Mouse (Mus musculus): ENCODE results near the gene Ccdc39. TPM values are rescaled to one million over a fixed set of nuclear protein-coding genes. Genes with fewer than 3 reads are reported as not detected.

The Ccdc39 gene
- polyA plus RNA-seq, 1 experiment: 0.32 TPM

GRCm38 (mm10) chr3:33850856-33851255, 6.7 kb upstream of the Ccdc39 start:
- WGBS: 91% methylated on average over 4 of the region's 4 CpGs
- TF ChIP-seq CTCF (IDR thresholded peaks at IDR 0.05; ENCODE audit: borderline replicate concordance, control insufficient read depth, extremely low read depth, insufficient read depth, low read length, poor library complexity): no peak
- no peak for TF ChIP-seq POLR2A (IDR thresholded peaks at IDR 0.05; ENCODE audit: control insufficient read depth, extremely low read depth, insufficient read depth, low read length, poor library complexity)

DNA sequence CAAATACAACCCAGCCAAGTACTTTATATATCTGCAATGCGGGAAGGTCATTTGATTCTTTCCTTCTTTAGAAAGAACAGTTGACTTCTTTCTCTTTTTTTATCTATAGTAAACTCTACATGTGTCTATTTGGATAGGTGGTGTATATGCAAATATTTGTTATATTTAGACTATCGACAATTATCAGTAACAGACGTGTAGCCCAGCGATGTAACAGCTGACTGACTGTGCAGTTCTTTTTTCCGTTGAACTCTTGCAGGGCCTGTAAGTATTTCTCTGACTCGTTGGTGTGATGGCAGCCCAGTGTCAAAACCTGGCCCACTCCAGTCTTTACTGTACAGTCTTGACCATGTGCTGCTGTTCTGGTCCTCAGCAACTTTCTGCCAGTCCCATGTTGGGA, 2.5 kb upstream of the Ccdc39 start:
- DNase-seq: no peak
- 87% methylated on average over 6 of the region's 6 CpGs for WGBS

More at GRCm38 (mm10) chr3:33850856-33851255, 6.7 kb upstream of the Ccdc39 start:
- no peak overlapping the region for H3K27ac ChIP-seq (ENCODE audit: control insufficient read depth, insufficient read depth, low read length)
- H3K4me1 ChIP-seq (replicated peaks; ENCODE audit: control insufficient read depth, insufficient read depth, low read length): no peaks in the 10 kb centered on the region
- H3K27me3 ChIP-seq (ENCODE audit: control insufficient read depth, insufficient read depth, low read length): no peaks in the 10 kb centered on the region
- H3K36me3 ChIP-seq (ENCODE audit: control insufficient read depth, insufficient read depth, low read length): no peaks in the 10 kb centered on the region
- no peak overlapping the region for H3K4me3 ChIP-seq (ENCODE audit: control insufficient read depth, insufficient read depth, low read length)
- DNase-seq: no peak

DNA sequence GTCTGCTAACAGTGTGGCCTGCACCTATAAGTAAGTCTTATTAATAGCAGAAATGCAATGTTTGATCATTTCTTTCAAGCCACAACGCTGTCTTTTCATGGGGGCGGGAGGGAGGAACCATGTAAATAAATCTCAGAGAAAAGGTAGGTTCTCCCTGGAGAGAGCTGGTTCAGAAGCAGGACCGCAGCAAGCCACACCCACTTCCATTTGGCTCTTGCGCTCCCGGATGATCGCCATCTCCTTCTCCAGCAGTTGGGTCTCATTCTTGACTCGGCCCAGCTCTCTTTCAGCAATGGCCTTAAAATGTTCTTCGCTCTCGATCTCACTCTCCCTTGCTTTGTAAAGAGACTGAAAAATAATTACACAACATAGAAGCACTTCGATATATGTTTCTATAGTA, 5.2 kb downstream of the Ccdc39 start:
- DNase-seq: no peak
- Histone ChIP-seq H3K27me3 (ENCODE audit: control insufficient read depth, insufficient read depth, low read length) (no peaks in the 10 kb centered on the region), H3K27ac (ENCODE audit: control insufficient read depth, insufficient read depth, low read length) (no peak overlapping the region), H3K4me3 (ENCODE audit: control insufficient read depth, insufficient read depth, low read length) (no peak overlapping the region), H3K36me3 (ENCODE audit: control insufficient read depth, insufficient read depth, low read length) (no peaks in the 10 kb centered on the region), H3K4me1 (replicated peaks; ENCODE audit: control insufficient read depth, insufficient read depth, low read length) (peaks cover 2% of the 10 kb centered on the region)
- WGBS: 60% methylated on average over 10 of the region's 10 CpGs
- TF ChIP-seq CTCF (IDR thresholded peaks at IDR 0.05; ENCODE audit: borderline replicate concordance, control insufficient read depth, extremely low read depth, insufficient read depth, low read length, poor library complexity): no peak
- no peak for TF ChIP-seq POLR2A (IDR thresholded peaks at IDR 0.05; ENCODE audit: control insufficient read depth, extremely low read depth, insufficient read depth, low read length, poor library complexity)

More for the DNA sequence above, 2.5 kb upstream of the Ccdc39 start:
- Histone ChIP-seq H3K27me3 (ENCODE audit: control insufficient read depth, insufficient read depth, low read length) (no peaks in the 10 kb centered on the region), H3K4me1 (replicated peaks; ENCODE audit: control insufficient read depth, insufficient read depth, low read length) (peaks cover 6% of the 10 kb centered on the region), H3K27ac (ENCODE audit: control insufficient read depth, insufficient read depth, low read length) (no peak overlapping the region), H3K4me3 (ENCODE audit: control insufficient read depth, insufficient read depth, low read length) (no peak overlapping the region), H3K36me3 (ENCODE audit: control insufficient read depth, insufficient read depth, low read length) (no peaks in the 10 kb centered on the region)
- TF ChIP-seq CTCF (IDR thresholded peaks at IDR 0.05; ENCODE audit: borderline replicate concordance, control insufficient read depth, extremely low read depth, insufficient read depth, low read length, poor library complexity): no peak
- TF ChIP-seq POLR2A (IDR thresholded peaks at IDR 0.05; ENCODE audit: control insufficient read depth, extremely low read depth, insufficient read depth, low read length, poor library complexity): no peak

DNA sequence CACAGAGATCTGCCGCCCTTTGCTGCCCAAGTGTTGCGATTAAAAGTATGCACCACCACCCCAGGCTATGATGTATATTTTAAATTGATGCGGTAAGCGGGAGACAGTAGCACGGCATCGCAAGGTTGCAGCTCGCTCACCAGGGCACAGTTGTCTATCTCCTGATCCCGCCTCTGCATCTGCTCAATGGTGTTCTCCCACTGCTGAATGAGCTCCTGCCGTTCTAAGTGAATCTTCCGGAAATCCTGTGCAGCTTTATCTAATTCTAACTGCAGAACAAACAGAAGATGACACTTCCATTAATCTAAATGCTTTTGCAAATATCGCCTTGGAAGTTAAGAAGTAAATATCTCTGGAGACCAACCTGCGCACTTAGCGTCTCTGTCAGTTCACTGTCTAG, 7.5 kb downstream of the Ccdc39 start:
- Histone ChIP-seq H3K4me1 (replicated peaks; ENCODE audit: control insufficient read depth, insufficient read depth, low read length) (no peaks in the 10 kb centered on the region), H3K27ac (ENCODE audit: control insufficient read depth, insufficient read depth, low read length) (no peak overlapping the region), H3K36me3 (ENCODE audit: control insufficient read depth, insufficient read depth, low read length) (no peaks in the 10 kb centered on the region), H3K27me3 (ENCODE audit: control insufficient read depth, insufficient read depth, low read length) (no peaks in the 10 kb centered on the region), H3K4me3 (ENCODE audit: control insufficient read depth, insufficient read depth, low read length) (no peak overlapping the region)
- no peak for DNase-seq
- no peak for TF ChIP-seq POLR2A (IDR thresholded peaks at IDR 0.05; ENCODE audit: control insufficient read depth, extremely low read depth, insufficient read depth, low read length, poor library complexity)
- TF ChIP-seq CTCF (IDR thresholded peaks at IDR 0.05; ENCODE audit: borderline replicate concordance, control insufficient read depth, extremely low read depth, insufficient read depth, low read length, poor library complexity): no peak
- WGBS: 98% methylated on average over 13 of the region's 13 CpGs

- DNase-seq: no peak
- 88% methylated on average over 10 of the region's 10 CpGs for WGBS
- no peak for TF ChIP-seq CTCF (IDR thresholded peaks at IDR 0.05; ENCODE audit: borderline replicate concordance, control insufficient read depth, extremely low read depth, insufficient read depth, low read length, poor library complexity)
- TF ChIP-seq POLR2A (IDR thresholded peaks at IDR 0.05; ENCODE audit: control insufficient read depth, extremely low read depth, insufficient read depth, low read length, poor library complexity): no peak
Measured at GRCm38 (mm10) chr3:33832351-33832750, 11.8 kb downstream of the Ccdc39 start.

GRCm38 (mm10) chr3:33824135-33824946, 19.8 kb downstream of the Ccdc39 start:
- WGBS: 60% methylated on average over 9 of the region's 9 CpGs
- no peaks in the 10 kb centered on the region for H3K36me3 ChIP-seq (ENCODE audit: control insufficient read depth, insufficient read depth, low read length)
- no peaks in the 10 kb centered on the region for H3K27me3 ChIP-seq (ENCODE audit: control insufficient read depth, insufficient read depth, low read length)
- no peak overlapping the region for H3K4me3 ChIP-seq (ENCODE audit: control insufficient read depth, insufficient read depth, low read length)
- TF ChIP-seq CTCF (IDR thresholded peaks at IDR 0.05; ENCODE audit: borderline replicate concordance, control insufficient read depth, extremely low read depth, insufficient read depth, low read length, poor library complexity): no peak
- TF ChIP-seq POLR2A (IDR thresholded peaks at IDR 0.05; ENCODE audit: control insufficient read depth, extremely low read depth, insufficient read depth, low read length, poor library complexity): no peak
- H3K27ac ChIP-seq (ENCODE audit: control insufficient read depth, insufficient read depth, low read length): no peak overlapping the region
- no peak for DNase-seq
- H3K4me1 ChIP-seq (replicated peaks; ENCODE audit: control insufficient read depth, insufficient read depth, low read length): no peaks in the 10 kb centered on the region

More at GRCm38 (mm10) chr3:33832351-33832750, 11.8 kb downstream of the Ccdc39 start:
- H3K4me1 ChIP-seq (replicated peaks; ENCODE audit: control insufficient read depth, insufficient read depth, low read length): no peaks in the 10 kb centered on the region
- H3K4me3 ChIP-seq (ENCODE audit: control insufficient read depth, insufficient read depth, low read length): no peak overlapping the region
- no peaks in the 10 kb centered on the region for H3K27me3 ChIP-seq (ENCODE audit: control insufficient read depth, insufficient read depth, low read length)
- no peak overlapping the region for H3K27ac ChIP-seq (ENCODE audit: control insufficient read depth, insufficient read depth, low read length)
- no peaks in the 10 kb centered on the region for H3K36me3 ChIP-seq (ENCODE audit: control insufficient read depth, insufficient read depth, low read length)
